Mouse (Mus musculus): Measurements from ENCODE around the gene Zfp664. TPM values are rescaled to one million over a fixed set of nuclear protein-coding genes. Genes with fewer than 3 reads are reported as not detected.

The Zfp664 gene
- 10 to 100 TPM; 48.1 to 50.7 TPM for total RNA-seq (2021)
- long read RNA-seq, experiment 1, full-length matches to known transcripts: 5 of 27 reads
- long read RNA-seq, experiment 1, partial matches to known transcripts: 0 of 27 reads
- long read RNA-seq, experiment 1, other reads (novel, unspliced or antisense): 22 of 27 reads
- long read RNA-seq, experiment 2, full-length matches to known transcripts: 1 of 13 reads
- long read RNA-seq, experiment 2, partial matches to known transcripts: 0 of 13 reads
- long read RNA-seq, experiment 2, other reads (novel, unspliced or antisense): 12 of 13 reads

GRCm38 (mm10) chr5:124862013-124862866, at the start of gene Zfp664, which contains the start of gene Ccdc92:
TSS of gene Zfp664 (plus strand) at chr5:124862691.
TSS of gene Ccdc92 (minus strand) at chr5:124862424.
- DNase-seq: peak; percentile 98
- intact Hi-C loops (cut with DNase I): loop anchor here (10.0 kb wide), 1 partner anchor 427 kb away; the partner anchor contains the start of gene Kmt5a

GRCm38 (mm10) chr5:124814797-124815196, 47.7 kb upstream of the Zfp664 start:
- intact Hi-C loops (cut with DNase I): no loop called here
- no peak for DNase-seq

- intact Hi-C loops (cut with DNase I): no loop called here
- DNase-seq: no peak
These were observed 45.4 kb upstream of the Zfp664 start for GRCm38 (mm10) chr5:124817050-124817449.

GRCm38 (mm10) chr5:124822128-124822894, 40.2 kb upstream of the Zfp664 start:
- intact Hi-C loops (cut with DNase I): no loop called here
- DNase-seq: no peak

- DNase-seq: no peak
- intact Hi-C loops (cut with DNase I): no loop called here
These were observed 32.2 kb upstream of the Zfp664 start for GRCm38 (mm10) chr5:124830331-124830730.

- intact Hi-C loops (cut with DNase I): no loop called here
These were observed 27.3 kb upstream of the Zfp664 start for GRCm38 (mm10) chr5:124835218-124835617.

GRCm38 (mm10) chr5:124836075-124836474, 26.4 kb upstream of the Zfp664 start:
- intact Hi-C loops (cut with DNase I): no loop called here
- DNase-seq: no peak

More at GRCm38 (mm10) chr5:124835218-124835617, 27.3 kb upstream of the Zfp664 start:
- no peak for DNase-seq

- no peak for DNase-seq
- intact Hi-C loops (cut with DNase I): no loop called here
These were observed 25.9 kb upstream of the Zfp664 start for GRCm38 (mm10) chr5:124836621-124837020.

- DNase-seq: no peak
- intact Hi-C loops (cut with DNase I): no loop called here
These were observed 22.3 kb upstream of the Zfp664 start for GRCm38 (mm10) chr5:124840202-124840601.

GRCm38 (mm10) chr5:124840669-124841068, 21.8 kb upstream of the Zfp664 start:
- no peak for DNase-seq
- intact Hi-C loops (cut with DNase I): no loop called here

GRCm38 (mm10) chr5:124843386-124843785, 19.1 kb upstream of the Zfp664 start:
- peak; percentile 30 to 35 for DNase-seq
- intact Hi-C loops (cut with DNase I): no loop called here

- DNase-seq: no peak
- intact Hi-C loops (cut with DNase I): no loop called here
These were observed 17.6 kb upstream of the Zfp664 start for GRCm38 (mm10) chr5:124844929-124845328.

- DNase-seq: no peak
- intact Hi-C loops (cut with DNase I): no loop called here
These were observed 15.5 kb upstream of the Zfp664 start for GRCm38 (mm10) chr5:124847014-124847413.

GRCm38 (mm10) chr5:124848994-124849393, 13.5 kb upstream of the Zfp664 start:
- DNase-seq: no peak
- intact Hi-C loops (cut with DNase I): no loop called here

- intact Hi-C loops (cut with DNase I): no loop called here
- no peak for DNase-seq
These were observed 10.9 kb upstream of the Zfp664 start for GRCm38 (mm10) chr5:124851572-124851971.

GRCm38 (mm10) chr5:124852294-124852693, 10.2 kb upstream of the Zfp664 start:
- no peak for DNase-seq
- intact Hi-C loops (cut with DNase I): no loop called here

- intact Hi-C loops (cut with DNase I): no loop called here
- no peak for DNase-seq
These were observed 9.4 kb upstream of the Zfp664 start for GRCm38 (mm10) chr5:124853079-124853478.

- no peak for DNase-seq
- intact Hi-C loops (cut with DNase I): no loop called here
These were observed 8.3 kb upstream of the Zfp664 start for GRCm38 (mm10) chr5:124854202-124854601.

- intact Hi-C loops (cut with DNase I): loop anchor here (10.0 kb wide), 1 partner anchor 425 kb away; the partner anchor contains the start of gene Kmt5a
- DNase-seq: peak in 1 of 2 experiments; percentile 11
These were observed 2.5 kb upstream of the Zfp664 start for GRCm38 (mm10) chr5:124860013-124860412.

- intact Hi-C loops (cut with DNase I): loop anchor here (10.0 kb wide), 1 partner anchor 427 kb away; the partner anchor contains the start of gene Kmt5a
- DNase-seq: peak; percentile 11 to 21
These were observed 1.0 kb upstream of the Zfp664 start for GRCm38 (mm10) chr5:124861463-124861862.

Measured in heart, postnatal 14 days (tissue).